Comparison of ENCODE assay signal across 19 mouse cellular contexts in the genomic region with DNA sequence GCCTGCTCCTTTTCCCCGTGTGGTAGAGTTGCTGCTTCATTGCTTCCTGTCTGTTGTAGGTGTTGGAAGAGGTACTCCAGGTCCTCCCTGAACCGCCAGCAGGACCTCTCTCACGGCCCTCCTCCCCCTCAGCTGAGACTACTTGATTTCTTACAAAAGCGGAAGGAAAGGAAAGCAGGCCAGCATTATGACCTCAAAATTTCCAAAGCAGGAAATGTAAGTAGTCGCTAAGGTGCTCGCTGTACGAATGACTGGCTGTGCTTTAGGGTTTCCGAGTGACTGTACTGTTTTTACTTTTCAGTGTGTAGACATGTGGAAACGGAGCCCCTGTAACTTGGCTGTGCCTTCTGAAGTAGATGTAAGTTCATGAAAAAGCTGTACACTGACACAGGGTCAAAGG. TPM values are rescaled to one million over a fixed set of nuclear protein-coding genes. Genes with fewer than 3 reads are reported as not detected.
DNase-seq lines count a peak whose midpoint lies in the region; ATAC-seq and TF ChIP-seq lines count a peak whose summit lies in the region.
"Had no signal": no experiment of that assay in that cellular context is flagged by ENCODE, and none has a peak within 500 bp of the region (broad histone marks: within the 10 kb centered on the region; RNA-seq: fewer than 3 reads in every experiment).

No protein-coding gene starts in this region.

- no peaks in the 10 kb centered on the region for H3K9me3 ChIP-seq in heart, embryonic 10.5 days
- no peaks in the 10 kb centered on the region for H3K9me3 ChIP-seq in heart, embryonic 16.5 days (replicated peaks; ENCODE audit: control insufficient read depth, low read length)
- H3K9me3 ChIP-seq: embryonic facial prominence, embryonic 12.5 days; hindbrain, embryonic 10.5 days; midbrain, embryonic 12.5 days had no signal

- DNase-seq in heart, adult 8-10 months (ENCODE audit: low spot score): peak; percentile 30
- no peak for DNase-seq in heart, embryonic 10.5 days (ENCODE audit: low spot score)
- DNase-seq in spleen, adult 18-20 months: peak; percentile 27 to 32
- no peak for DNase-seq in spleen, postnatal 4 days (ENCODE audit: low spot score in 2 of 2)
- no peak for DNase-seq in urinary bladder, postnatal 36 days (ENCODE audit: low spot score in 2 of 2)
- DNase-seq in ovary, postnatal 14 days (ENCODE audit: low spot score): no peak
- DNase-seq: adrenal gland, adult 2 months; cerebellum, postnatal 14 days; kidney, adult 18-20 months; thymus, adult 2 months had no signal

- H3K36me3 ChIP-seq in heart, embryonic 10.5 days: peaks cover 91% of the 10 kb centered on the region
- H3K36me3 ChIP-seq in heart, embryonic 16.5 days (ENCODE audit: control insufficient read depth, insufficient read depth): peaks cover 68% of the 10 kb centered on the region
- H3K36me3 ChIP-seq in small intestine, adult 2 months (ENCODE audit: control insufficient read depth, insufficient read depth, low read length): peaks cover 60% of the 10 kb centered on the region

- no peak for TF ChIP-seq CTCF in small intestine, adult 2 months (IDR thresholded peaks at IDR 0.05; ENCODE audit: extremely low read depth, insufficient read length, insufficient replicate concordance, low read depth, low read length)

- ATAC-seq in heart, embryonic 16.5 days (replicated peaks; ENCODE audit: extremely low read depth, insufficient read depth, low FRiP score): no peak

- no peaks in the 10 kb centered on the region for H3K4me1 ChIP-seq in heart, embryonic 10.5 days
- no peaks in the 10 kb centered on the region for H3K4me1 ChIP-seq in heart, embryonic 16.5 days (ENCODE audit: control insufficient read depth, insufficient read depth, low read length)
- no peaks in the 10 kb centered on the region for H3K4me1 ChIP-seq in small intestine, adult 2 months (ENCODE audit: control insufficient read depth, insufficient read depth, insufficient read length, low read length)
- H3K4me1 ChIP-seq: embryonic facial prominence, embryonic 12.5 days; hindbrain, embryonic 10.5 days; midbrain, embryonic 12.5 days had no signal

- no peak overlapping the region for H3K4me2 ChIP-seq in heart, embryonic 16.5 days (ENCODE audit: low read depth, low read length)
- H3K4me2 ChIP-seq: embryonic facial prominence, embryonic 12.5 days; midbrain, embryonic 12.5 days had no signal

- H3K27me3 ChIP-seq in heart, embryonic 10.5 days (ENCODE audit: insufficient read depth, poor library complexity, severe bottlenecking): no peaks in the 10 kb centered on the region
- H3K27me3 ChIP-seq in heart, embryonic 16.5 days (ENCODE audit: control insufficient read depth, insufficient read depth, low read length): no peaks in the 10 kb centered on the region
- no peaks in the 10 kb centered on the region for H3K27me3 ChIP-seq in small intestine, adult 2 months (ENCODE audit: control insufficient read depth, insufficient read depth, low read length)
- H3K27me3 ChIP-seq: embryonic facial prominence, embryonic 12.5 days; midbrain, embryonic 12.5 days had no signal

- no peak for TF ChIP-seq POLR2A in small intestine, adult 2 months (IDR thresholded peaks at IDR 0.05; ENCODE audit: low read depth, low read length)

- no peak overlapping the region for H3K27ac ChIP-seq in heart, embryonic 10.5 days
- H3K27ac ChIP-seq in heart, embryonic 16.5 days (ENCODE audit: low read length): 0 out of 2 replicates have a peak overlapping the region, but pooled peaks have one; percentile 5
- peak overlapping the region; percentile 69; the same call in 1 of the 2 replicates for H3K27ac ChIP-seq in small intestine, adult 2 months (ENCODE audit: insufficient read depth, low read depth, low read length)
- H3K27ac ChIP-seq: embryonic facial prominence, embryonic 12.5 days; hindbrain, embryonic 10.5 days; liver, embryonic 14.5 days; midbrain, embryonic 12.5 days had no signal

- no peak overlapping the region for H3K9ac ChIP-seq in heart, embryonic 16.5 days (ENCODE audit: low read length)
- H3K9ac ChIP-seq: embryonic facial prominence, embryonic 12.5 days; liver, embryonic 14.5 days; midbrain, embryonic 12.5 days had no signal

- 78% methylated on average over 9 of the region's 9 CpGs for WGBS in heart, embryonic 10.5 days
- WGBS in heart, embryonic 16.5 days: 75% methylated on average over 9 of the region's 9 CpGs
- 84% methylated on average over 9 of the region's 9 CpGs for WGBS in small intestine, adult 2 months

- H3K4me3 ChIP-seq in heart, embryonic 10.5 days: no peak overlapping the region
- H3K4me3 ChIP-seq in heart, embryonic 16.5 days (ENCODE audit: low read length): no peak overlapping the region
- H3K4me3 ChIP-seq in small intestine, adult 2 months (ENCODE audit: low read depth, low read length): no peak overlapping the region
- H3K4me3 ChIP-seq: embryonic facial prominence, embryonic 12.5 days; hindbrain, embryonic 10.5 days; midbrain, embryonic 12.5 days had no signal

RNA-seq across cellular contexts. Expression of a gene that starts 5.2 kb away (rescaled TPM):
- not detected for total RNA-seq in heart, adult 8-10 months (2022)
- polyA plus RNA-seq in heart, embryonic 10.5 days (2016; fragmentation: Nextera tagmentation; extraction: Ambion mirVana): 0.63 TPM in 1 of 2 replicates, not detected in the other
- not detected in 2 replicates for polyA plus RNA-seq in heart, embryonic 16.5 days (2015; fragmentation: Nextera tagmentation; extraction: Ambion mirVana)
- polyA plus RNA-seq in small intestine, adult 2 months (2012; rRNA removed): not detected in 2 replicates
- total RNA-seq: adrenal gland, adult 2 months; layer of hippocampus, adult 8-10 months; left cerebral cortex, postnatal 14 days had no signal
- polyA plus RNA-seq: adrenal gland, adult 2 months; C2C12; liver, embryonic 14.5 days; thymus, adult 2 months had no signal

RNA-seq across cellular contexts. Expression of a gene that starts 16.4 kb away (rescaled TPM):
- 10 to 100 TPM; 16.7 to 22.3 (median 18.6) TPM for total RNA-seq in heart, adult 8-10 months (2022)
- polyA plus RNA-seq in heart, embryonic 10.5 days (2016; fragmentation: Nextera tagmentation; extraction: Ambion mirVana): 77.3 and 91.8 TPM in 2 replicates
- 59.3 and 63.1 TPM in 2 replicates for polyA plus RNA-seq in heart, embryonic 16.5 days (2015; fragmentation: Nextera tagmentation; extraction: Ambion mirVana)
- polyA plus RNA-seq in small intestine, adult 2 months (2012; rRNA removed): 13.4 and 31.3 TPM in 2 replicates

RNA-seq across cellular contexts. Expression of a gene that starts 26.2 kb away (rescaled TPM):
- total RNA-seq in heart, adult 8-10 months (2022): 10 to 100 TPM; 16.1 to 20.2 (median 18.9) TPM
- 120 and 156 TPM in 2 replicates for polyA plus RNA-seq in heart, embryonic 10.5 days (2016; fragmentation: Nextera tagmentation; extraction: Ambion mirVana)
- 72.4 and 75.0 TPM in 2 replicates for polyA plus RNA-seq in heart, embryonic 16.5 days (2015; fragmentation: Nextera tagmentation; extraction: Ambion mirVana)
- polyA plus RNA-seq in small intestine, adult 2 months (2012; rRNA removed): 4.5 and 8.5 TPM in 2 replicates

RNA-seq across cellular contexts. Expression of a gene that starts 26.4 kb away (rescaled TPM):
- 10 to 100 TPM in 2 of 4 experiments, 1 to 10 TPM in 2; 9.2 to 11.3 (median 10.3) TPM for total RNA-seq in heart, adult 8-10 months (2022)
- polyA plus RNA-seq in heart, embryonic 10.5 days (2016; fragmentation: Nextera tagmentation; extraction: Ambion mirVana): 39.5 and 49.1 TPM in 2 replicates
- 33.6 and 38.8 TPM in 2 replicates for polyA plus RNA-seq in heart, embryonic 16.5 days (2015; fragmentation: Nextera tagmentation; extraction: Ambion mirVana)
- 5.3 and 9.5 TPM in 2 replicates for polyA plus RNA-seq in small intestine, adult 2 months (2012; rRNA removed)

RNA-seq across cellular contexts. Expression of a gene that starts 46.4 kb away (rescaled TPM):
- 1 to 10 TPM; 2.4 to 3.6 (median 2.5) TPM for total RNA-seq in heart, adult 8-10 months (2022)
- polyA plus RNA-seq in heart, embryonic 10.5 days (2016; fragmentation: Nextera tagmentation; extraction: Ambion mirVana): 1.2 and 1.9 TPM in 2 replicates
- 0.62 and 0.75 TPM in 2 replicates for polyA plus RNA-seq in heart, embryonic 16.5 days (2015; fragmentation: Nextera tagmentation; extraction: Ambion mirVana)
- 1.1 and 1.3 TPM in 2 replicates for polyA plus RNA-seq in small intestine, adult 2 months (2012; rRNA removed)

Comparison
In these comparisons a context has a peak if more than half of its experiments do, and no peak if none do; other contexts are left out.
1. DNase-seq: peak in heart, adult 8-10 months (single experiment) and spleen, adult 18-20 months (2 of 2); none in heart, embryonic 10.5 days (single experiment), spleen, postnatal 4 days (0 of 2), urinary bladder, postnatal 36 days (0 of 2) and ovary, postnatal 14 days (single experiment).